Mouse (Mus musculus): ENCODE results near the gene Nprl2. TPM values are rescaled to one million over a fixed set of nuclear protein-coding genes. Genes with fewer than 3 reads are reported as not detected.

Nprl2 gene
- polyA plus RNA-seq, 1 experiment = 0.92 TPM

- no peak for TF ChIP-seq GATA1 (IDR thresholded peaks at IDR 0.05; ENCODE audit: low read length)
Observed at GRCm38 (mm10) chr9:107545199-107545598, 3.2 kb downstream of the Nprl2 start.

- no peak for TF ChIP-seq GATA1 (IDR thresholded peaks at IDR 0.05; ENCODE audit: low read length)
Observed at GRCm38 (mm10) chr9:107545602-107546001, 3.6 kb downstream of the Nprl2 start.

- no peak for TF ChIP-seq GATA1 (IDR thresholded peaks at IDR 0.05; ENCODE audit: low read length)
Observed at GRCm38 (mm10) chr9:107547026-107547425, 5.0 kb downstream of the Nprl2 start, which contains the start of gene Zmynd10. Zmynd10 (plus strand) TSS chr9:107547298.

- no peak for TF ChIP-seq GATA1 (IDR thresholded peaks at IDR 0.05; ENCODE audit: low read length)
Observed at GRCm38 (mm10) chr9:107547957-107548356, 5.9 kb downstream of the Nprl2 start.

- TF ChIP-seq GATA1 (IDR thresholded peaks at IDR 0.05; ENCODE audit: low read length) = no peak
Observed at GRCm38 (mm10) chr9:107548820-107549219, 6.8 kb downstream of the Nprl2 start.

GRCm38 (mm10) chr9:107549297-107550074 lies 7.5 kb downstream of the Nprl2 start:
- no peak for TF ChIP-seq GATA1 (IDR thresholded peaks at IDR 0.05; ENCODE audit: low read length)

GRCm38 (mm10) chr9:107550491-107551116 lies 8.6 kb downstream of the Nprl2 start:
- TF ChIP-seq GATA1 (IDR thresholded peaks at IDR 0.05; ENCODE audit: low read length) = no peak

GRCm38 (mm10) chr9:107551117-107551889 lies 9.3 kb downstream of the Nprl2 start, which contains the start of gene Rassf1:
Rassf1 (plus strand) TSS chr9:107551555.
- TF ChIP-seq GATA1 (IDR thresholded peaks at IDR 0.05; ENCODE audit: low read length) = no peak

- no peak for TF ChIP-seq GATA1 (IDR thresholded peaks at IDR 0.05; ENCODE audit: low read length)
Observed at GRCm38 (mm10) chr9:107551890-107552355, 9.9 kb downstream of the Nprl2 start.

- TF ChIP-seq GATA1 (IDR thresholded peaks at IDR 0.05; ENCODE audit: low read length) = no peak
Observed at GRCm38 (mm10) chr9:107552690-107553393, 10.8 kb downstream of the Nprl2 start.

GRCm38 (mm10) chr9:107553541-107554318 lies 11.7 kb downstream of the Nprl2 start:
- no peak for TF ChIP-seq GATA1 (IDR thresholded peaks at IDR 0.05; ENCODE audit: low read length)

- TF ChIP-seq GATA1 (IDR thresholded peaks at IDR 0.05; ENCODE audit: low read length) = no peak
Observed at GRCm38 (mm10) chr9:107554319-107554825, 12.3 kb downstream of the Nprl2 start.

GRCm38 (mm10) chr9:107555031-107555457 lies 13.0 kb downstream of the Nprl2 start:
- TF ChIP-seq GATA1 (IDR thresholded peaks at IDR 0.05; ENCODE audit: low read length) = no peak

- TF ChIP-seq GATA1 (IDR thresholded peaks at IDR 0.05; ENCODE audit: low read length) = no peak
Observed at GRCm38 (mm10) chr9:107555701-107556100, 13.7 kb downstream of the Nprl2 start.

All from G1E-ER4 (cell line).